Mouse (Mus musculus) heart, postnatal 36 days (tissue): ENCODE data around the gene 4930595D18Rik. TPM values are rescaled to one million over a fixed set of nuclear protein-coding genes. Genes with fewer than 3 reads are reported as not detected.

Source experiments
- DNase-seq, 2 experiments: peaks; one replicate each; pipeline ENCODE4 v3.0.0; 2021 to 2022
- intact Hi-C: fragments of 180-260 bp; cut with DNase I; formaldehyde crosslinking; loops from one replicate; pipeline ENCODE4 v1.15.1; 2025
- total RNA-seq, 2 experiments: library from RNA; stranded (reverse); gene quantifications; 2 replicates each; pipeline ENCODE4 v1.2.3; 2021

4930595D18Rik gene
- total RNA-seq, 2 experiments from 2014 or later: not detected

DNA sequence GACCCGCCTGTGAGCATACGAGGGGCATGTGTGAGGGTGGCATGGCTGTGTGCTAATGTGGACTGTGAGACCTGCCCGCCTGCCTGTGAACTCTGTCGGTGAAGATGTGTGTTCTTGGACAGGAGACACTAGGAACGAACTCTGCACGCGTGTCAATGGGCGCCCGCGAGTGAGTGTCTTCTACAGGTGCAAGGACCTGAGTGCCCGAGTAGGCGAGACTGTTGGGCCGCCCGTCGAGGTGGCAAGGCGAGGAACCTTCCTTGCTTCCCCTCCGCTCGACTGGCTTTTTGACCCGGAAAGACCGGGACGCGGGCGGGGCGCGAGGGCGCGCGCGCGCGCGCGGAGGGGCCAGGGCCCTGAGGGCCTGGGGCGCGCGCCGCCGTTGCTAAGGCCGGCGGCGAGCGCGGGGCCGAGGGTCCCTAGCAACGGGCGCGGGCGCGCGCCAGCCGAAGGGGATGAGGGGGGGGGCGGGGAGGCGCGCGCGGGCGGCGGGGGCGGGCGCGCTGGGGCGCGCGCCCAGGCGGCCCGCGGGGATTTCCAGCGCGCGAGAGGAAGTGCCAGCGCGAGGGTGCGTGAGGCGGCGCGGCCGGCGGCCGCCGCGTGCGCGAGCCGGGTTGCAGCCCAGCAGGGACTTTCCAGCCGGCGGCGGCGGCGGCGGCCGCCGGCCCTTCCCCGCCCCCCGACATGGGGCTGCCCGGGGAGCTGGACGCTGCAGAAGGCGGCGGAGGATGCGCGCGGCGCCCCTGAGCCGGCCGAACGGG lies 18.3 kb downstream of the 4930595D18Rik start, which contains the start of gene Traf3:
Gene Traf3 (plus strand): TSS at position 540 of the 761 bp plus-strand sequence.
- intact Hi-C loops: no loop called here
- DNase-seq: peak; percentile 66 to 75

- intact Hi-C loops: no loop called here
- DNase-seq: peak; percentile 38 to 39
Observed at GRCm38 (mm10) chr12:111165146-111165812, 19.0 kb downstream of the 4930595D18Rik start.

GRCm38 (mm10) chr12:111164310-111164751 lies 20.0 kb downstream of the 4930595D18Rik start:
- peak; percentile 83 to 88 for DNase-seq
- intact Hi-C loops: no loop called here

DNA sequence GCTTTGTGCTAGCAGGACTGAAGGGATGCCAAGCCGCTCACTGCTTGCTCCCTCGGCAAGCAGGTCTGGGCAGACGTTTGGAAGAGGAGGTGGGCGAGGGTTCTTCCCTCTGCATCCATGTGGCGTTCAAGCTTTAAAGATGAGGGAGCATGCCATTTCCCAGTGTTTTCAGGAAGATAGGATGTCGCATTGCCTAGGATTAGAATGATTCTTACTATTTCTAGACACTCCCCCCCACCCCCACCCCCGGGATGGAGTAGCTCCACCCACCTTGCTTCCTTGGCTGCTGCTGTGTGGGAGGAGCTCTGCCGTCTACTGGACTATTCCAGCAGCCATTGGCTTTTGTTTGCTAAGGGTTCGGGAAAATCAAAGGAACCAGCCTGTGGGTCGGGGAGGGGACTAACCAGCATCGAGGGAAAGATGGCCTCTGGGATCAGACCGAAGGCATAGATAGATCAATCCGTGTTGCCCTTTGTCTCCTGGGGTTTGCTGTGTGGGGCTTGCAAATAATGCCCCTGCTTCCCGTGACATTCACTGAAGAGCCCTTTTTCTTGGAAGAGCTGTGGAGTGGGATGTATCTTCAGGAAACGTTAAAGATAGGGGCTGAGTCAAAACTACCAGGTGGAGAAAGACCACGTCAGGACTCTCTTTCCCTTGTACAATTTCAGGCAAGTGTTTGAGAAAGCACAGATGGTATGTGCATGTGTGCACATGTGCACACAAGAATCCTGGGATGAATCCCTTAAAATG lies 21.8 kb downstream of the 4930595D18Rik start:
- DNase-seq: peak; percentile 18 to 27

DNA sequence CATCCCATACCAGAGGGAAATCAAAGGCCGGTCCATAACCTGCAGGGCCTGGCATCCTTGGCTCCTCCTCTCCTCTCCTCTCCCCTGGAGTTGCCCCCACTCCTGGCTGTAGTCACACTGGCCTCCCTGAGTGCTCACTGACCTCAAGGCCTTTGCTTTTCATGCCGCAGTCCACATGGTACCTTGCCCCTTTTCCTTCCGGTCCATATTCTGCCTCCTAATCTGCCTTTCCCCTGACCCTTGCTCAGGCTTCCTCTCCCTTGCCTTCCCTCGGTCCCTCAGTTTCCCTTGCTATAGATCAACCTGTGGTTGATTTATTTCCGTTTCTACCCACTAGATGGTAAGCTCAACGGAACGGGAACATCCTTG lies 22.4 kb downstream of the 4930595D18Rik start:
- no peak for DNase-seq
- intact Hi-C loops: no loop called here

More for the DNA sequence above, 21.8 kb downstream of the 4930595D18Rik start:
- intact Hi-C loops: no loop called here

GRCm38 (mm10) chr12:111160871-111161270 lies 23.4 kb downstream of the 4930595D18Rik start:
- intact Hi-C loops: no loop called here

GRCm38 (mm10) chr12:111159659-111160428 lies 24.4 kb downstream of the 4930595D18Rik start:
- DNase-seq: peak; percentile 31 to 32
- intact Hi-C loops: no loop called here

More at GRCm38 (mm10) chr12:111160871-111161270, 23.4 kb downstream of the 4930595D18Rik start:
- DNase-seq: no peak

DNA sequence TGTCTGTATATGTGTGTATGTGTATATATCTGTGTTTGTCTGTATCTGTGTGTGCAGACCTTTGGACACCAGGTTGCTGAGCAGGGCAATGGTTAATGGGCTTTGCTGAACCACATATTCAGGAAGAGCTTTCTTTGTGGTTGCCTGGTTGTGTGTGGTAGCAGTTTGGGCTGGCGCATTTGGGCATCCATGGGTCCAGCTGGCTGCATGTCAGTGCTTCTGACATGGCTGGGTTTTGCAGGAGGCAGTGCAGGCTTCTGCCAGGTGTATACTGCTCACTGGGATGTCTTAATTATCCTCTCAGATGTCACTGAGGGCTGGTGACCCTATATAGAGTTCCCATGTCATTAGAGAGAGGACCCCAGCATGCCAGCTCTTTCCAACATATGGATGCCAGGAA lies 28.5 kb downstream of the 4930595D18Rik start:
- intact Hi-C loops: no loop called here
- no peak for DNase-seq

- DNase-seq: no peak
- intact Hi-C loops: no loop called here
Observed at GRCm38 (mm10) chr12:111154641-111155040, 29.6 kb downstream of the 4930595D18Rik start.

- no peak for DNase-seq
- intact Hi-C loops: no loop called here
Observed at GRCm38 (mm10) chr12:111153946-111154345, 30.3 kb downstream of the 4930595D18Rik start.

DNA sequence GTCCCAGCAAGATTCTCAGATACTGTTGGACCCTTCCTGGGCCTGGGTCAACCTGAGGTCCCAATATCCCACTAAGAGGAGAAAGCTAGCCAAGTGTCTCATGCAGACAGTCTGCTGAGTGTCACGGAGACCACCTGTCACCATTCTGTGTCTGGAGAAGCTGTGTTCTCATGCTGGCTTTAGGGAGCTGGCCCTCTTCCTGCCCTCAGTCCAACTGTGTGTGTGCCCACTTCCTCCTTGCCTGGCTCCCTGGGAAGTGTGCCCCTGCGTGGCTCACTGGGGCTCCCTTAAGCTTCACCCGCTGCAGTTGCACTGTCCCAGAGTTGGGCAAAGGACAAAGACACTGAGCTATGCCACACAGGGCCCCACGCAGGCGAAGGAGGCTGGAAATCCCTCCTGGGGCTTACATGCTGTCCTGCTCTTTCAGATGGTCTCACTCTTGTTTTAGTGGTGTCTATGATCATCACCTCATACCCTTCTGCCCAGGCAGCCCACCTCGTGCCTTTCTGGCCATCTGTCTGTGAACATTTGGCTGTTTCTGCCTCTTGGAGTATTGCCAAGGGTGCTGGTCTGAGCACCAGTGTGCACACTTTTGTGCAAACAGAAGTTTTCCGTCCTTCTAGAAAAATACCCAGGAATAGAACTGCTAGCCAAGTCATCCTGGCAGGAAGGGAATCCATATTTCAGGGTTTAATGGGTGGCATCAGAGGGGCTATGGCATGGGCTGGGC lies 31.1 kb downstream of the 4930595D18Rik start:
- intact Hi-C loops: no loop called here
- DNase-seq: no peak

DNA sequence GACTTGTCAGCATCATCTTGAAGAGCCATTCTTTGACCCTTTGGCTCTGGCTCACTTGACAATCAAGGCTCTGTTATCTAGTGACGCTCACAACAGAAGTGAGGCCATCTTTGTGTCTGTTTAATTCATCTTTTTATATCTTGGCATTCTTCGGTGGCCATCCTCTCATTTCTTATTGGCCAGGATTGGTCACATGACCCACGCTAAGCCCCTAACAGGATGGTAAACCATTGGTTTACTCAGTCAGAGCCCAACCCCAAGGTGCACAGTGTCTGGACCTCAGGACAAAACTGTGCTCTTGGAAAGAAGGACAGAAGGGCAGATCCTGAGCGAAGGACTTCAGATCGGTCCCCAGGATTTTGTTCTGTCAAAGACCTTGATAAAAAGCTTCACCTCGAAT lies 31.7 kb downstream of the 4930595D18Rik start:
- intact Hi-C loops: no loop called here
- no peak for DNase-seq

GRCm38 (mm10) chr12:111151422-111152156 lies 32.7 kb downstream of the 4930595D18Rik start:
- intact Hi-C loops: no loop called here
- DNase-seq: no peak

DNA sequence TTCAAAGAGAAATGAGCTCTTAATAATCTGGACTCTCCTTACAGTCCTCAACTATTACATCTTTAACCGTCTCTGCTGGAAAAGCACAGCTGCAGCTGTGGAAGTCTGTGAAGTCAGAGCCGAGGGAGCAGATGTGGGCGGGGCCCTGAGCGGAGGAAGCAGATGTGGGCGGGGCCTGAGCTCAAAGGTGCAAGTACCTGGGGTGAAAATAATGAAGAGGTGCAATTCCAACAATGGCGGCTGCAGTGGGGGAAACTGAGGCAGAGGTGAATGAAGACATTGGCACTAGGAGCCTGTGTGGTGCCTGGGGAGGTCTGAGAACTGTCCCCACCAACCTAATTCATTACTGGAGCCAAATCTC lies 34.1 kb downstream of the 4930595D18Rik start:
- no peak for DNase-seq
- intact Hi-C loops: no loop called here

DNA sequence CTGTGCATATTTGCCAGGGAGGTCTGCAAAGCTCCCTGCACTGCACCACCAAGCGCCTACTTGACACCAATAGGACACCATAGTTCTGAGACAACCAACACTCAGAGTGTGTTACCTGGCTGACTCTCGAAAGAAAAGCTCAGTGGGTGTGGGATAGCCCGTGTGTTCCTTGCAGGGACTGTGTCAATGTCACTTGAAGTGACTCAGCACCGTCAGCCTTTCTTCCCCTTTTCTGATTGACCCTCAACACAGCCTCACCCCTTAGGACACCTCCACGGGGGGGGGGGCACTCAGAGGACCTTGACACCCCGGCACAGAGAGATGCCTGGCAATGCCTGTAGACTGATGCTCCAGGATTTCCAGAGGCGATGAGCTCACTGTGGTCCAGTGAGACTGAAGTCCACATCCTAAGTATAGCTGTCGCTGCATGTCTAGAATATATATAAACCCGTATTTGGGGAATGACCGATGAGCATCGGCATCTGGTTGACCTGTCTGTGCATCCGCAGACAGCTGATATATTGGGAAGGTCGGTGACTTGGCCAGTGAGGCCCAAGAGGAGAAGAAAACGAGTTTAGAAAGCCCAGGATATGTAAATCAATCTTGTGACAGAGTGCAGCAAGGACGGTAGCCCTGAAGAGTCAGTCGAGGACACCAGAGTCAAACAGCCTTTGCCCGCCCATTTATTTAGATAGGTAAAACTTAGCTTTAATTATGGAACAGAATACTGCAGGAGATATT lies 34.6 kb downstream of the 4930595D18Rik start:
- intact Hi-C loops: no loop called here
- no peak for DNase-seq

DNA sequence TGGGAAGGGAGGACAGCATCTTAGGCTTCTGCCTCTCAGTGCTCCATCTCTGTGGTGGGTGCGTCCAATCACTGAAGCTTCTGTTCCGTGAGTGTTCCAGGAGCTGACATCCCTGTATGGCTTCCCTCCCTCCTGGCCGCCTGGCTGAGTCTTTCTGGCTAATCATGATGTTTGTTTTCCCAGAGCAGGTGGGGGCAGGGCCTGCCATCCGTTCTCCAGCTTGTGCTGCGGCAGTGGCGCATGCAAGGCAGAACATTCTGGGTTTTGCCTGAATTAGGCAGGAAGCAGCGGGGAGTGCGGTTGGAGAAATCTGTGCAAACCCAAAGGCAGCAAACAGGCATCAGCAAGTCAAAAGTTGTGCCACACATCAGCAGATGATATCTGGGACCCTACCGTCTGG lies 39.0 kb downstream of the 4930595D18Rik start:
- intact Hi-C loops: no loop called here
- no peak for DNase-seq

- no peak for DNase-seq
- intact Hi-C loops: no loop called here
Observed at GRCm38 (mm10) chr12:111144598-111144997, 39.7 kb downstream of the 4930595D18Rik start.

GRCm38 (mm10) chr12:111143509-111144063 lies 40.7 kb downstream of the 4930595D18Rik start:
- peak; percentile 39 for DNase-seq
- intact Hi-C loops: no loop called here
